Mouse (Mus musculus) MEL (cell line): ENCODE results near the gene Gm13288. TPM values are rescaled to one million over a fixed set of nuclear protein-coding genes. Genes with fewer than 3 reads are reported as not detected.

Experiments
- DNase-seq: peaks from one replicate; pipeline ENCODE4 v3.0.0; 2011; ENCODE audit warnings: low read depth, low spot score
- H3K27ac ChIP-seq: 2 replicates; pipeline ENCODE4 v1.5.1; 2012; ENCODE audit warnings: low read depth, mild to moderate bottlenecking, control low read depth, low read length, moderate library complexity; ENCODE audit not compliant: control insufficient read depth
- H3K27me3 ChIP-seq, 2 experiments: fragments of 150-350 bp in 1 of 2; sonication (generic) in 1 of 2; 2 replicates each; pipeline ENCODE4 v1.6.1; 2012; ENCODE audit warnings: low read length in 2 of 2, mild to moderate bottlenecking in 2 of 2, improper control_type of control experiment in 1 of 2, moderate library complexity in 1 of 2; ENCODE audit not compliant: insufficient read depth in 2 of 2, control insufficient read depth in 1 of 2
- H3K36me3 ChIP-seq, 2 experiments: 2 replicates each; pipeline ENCODE4 v1.6.1; 2012 to 2014; ENCODE audit warnings: low read length in 2 of 2, improper control_type of control experiment in 1 of 2, inconsistent platforms in 1 of 2, mild to moderate bottlenecking in 1 of 2; ENCODE audit not compliant: insufficient read depth in 2 of 2, control insufficient read depth in 1 of 2
- H3K4me1 ChIP-seq, 2 experiments: fragments of 150-350 bp in 1 of 2; sonication (generic) in 1 of 2; 2 replicates each; pipeline ENCODE4 v1.6.1; 2012; ENCODE audit warnings: low read length in 2 of 2, improper control_type of control experiment in 1 of 2, mild to moderate bottlenecking in 1 of 2; ENCODE audit not compliant: insufficient read depth in 2 of 2, control insufficient read depth in 1 of 2
- H3K4me3 ChIP-seq, 2 experiments: fragments of 150-350 bp in 1 of 2; sonication (generic) in 1 of 2; 2 replicates each; pipeline ENCODE4 v1.5.1; 2012; ENCODE audit warnings: low read depth in 2 of 2, low read length in 2 of 2, mild to moderate bottlenecking in 2 of 2, moderate library complexity in 2 of 2, control low read depth in 1 of 2, improper control_type of control experiment in 1 of 2; ENCODE audit not compliant: control insufficient read depth in 1 of 2, insufficient read depth in 1 of 2
- H3K79me2 ChIP-seq: 2 replicates; pipeline ENCODE4 v1.6.1; 2012; ENCODE audit warnings: mild to moderate bottlenecking, low read length, moderate library complexity; ENCODE audit not compliant: control insufficient read depth, poor library complexity, insufficient read depth
- H3K9ac ChIP-seq: 2 replicates; pipeline ENCODE4 v1.6.1; 2012; ENCODE audit warnings: low read depth, mild to moderate bottlenecking, control low read depth, low read length, moderate library complexity; ENCODE audit not compliant: control insufficient read depth, poor library complexity, severe bottlenecking
- H3K9me3 ChIP-seq: fragments of 150-350 bp; sonication (generic); replicated peaks from 2 replicates; pipeline ENCODE4 v1.6.1; 2012; ENCODE audit warnings: mild to moderate bottlenecking, low read length, improper control_type of control experiment, moderate library complexity; ENCODE audit not compliant: insufficient read depth
- BHLHE40 ChIP-seq: IDR thresholded peaks from 2 replicates; pipeline ENCODE4 v1.6.1; 2012; ENCODE audit warnings: low read depth, mild to moderate bottlenecking, inconsistent platforms, low read length, improper control_type of control experiment, borderline replicate concordance
- CTCF ChIP-seq, 3 experiments: IDR thresholded peaks in 2 of 3; conservative IDR thresholded peaks in 1 of 3; 2 replicates each; pipeline ENCODE4 v1.5.1; 2011 to 2012; ENCODE audit warnings: low read length in 3 of 3, low read depth in 2 of 3, mild to moderate bottlenecking in 2 of 3, improper control_type of control experiment in 1 of 3, inconsistent platforms in 1 of 3, mixed read lengths in 1 of 3, moderate library complexity in 1 of 3; ENCODE audit not compliant: control insufficient read depth in 1 of 3, insufficient read depth in 1 of 3, poor library complexity in 1 of 3, severe bottlenecking in 1 of 3
- E2F4 ChIP-seq: IDR thresholded peaks from 2 replicates; pipeline ENCODE4 v1.6.1; 2011; ENCODE audit warnings: low read depth, low read length, improper control_type of control experiment, borderline replicate concordance
- GABPA ChIP-seq: IDR thresholded peaks from 2 replicates; pipeline ENCODE4 v1.6.1; 2012; ENCODE audit warnings: low read depth, mild to moderate bottlenecking, inconsistent platforms, low read length, improper control_type of control experiment, moderate library complexity
- GATA1 ChIP-seq: IDR thresholded peaks from 2 replicates; pipeline ENCODE4 v1.6.1; 2011; ENCODE audit warnings: low read depth, low read length, improper control_type of control experiment
- MAFK ChIP-seq: IDR thresholded peaks from 2 replicates; pipeline ENCODE4 v1.6.1; 2011; ENCODE audit warnings: low read depth, mild to moderate bottlenecking, low read length, improper control_type of control experiment, borderline replicate concordance
- MAZ ChIP-seq: IDR thresholded peaks from 2 replicates; pipeline ENCODE4 v1.6.1; 2012; ENCODE audit warnings: low read depth, mild to moderate bottlenecking, inconsistent platforms, low read length, improper control_type of control experiment
- MEF2A ChIP-seq: IDR thresholded peaks from 2 replicates; pipeline ENCODE4 v1.6.1; 2014; ENCODE audit warnings: low read depth, mild to moderate bottlenecking, inconsistent platforms, low read length, improper control_type of control experiment; ENCODE audit not compliant: poor library complexity, insufficient replicate concordance, severe bottlenecking; ENCODE audit errors: extremely low read depth
- MXI1 ChIP-seq: IDR thresholded peaks from 2 replicates; pipeline ENCODE4 v1.6.1; 2011; ENCODE audit warnings: mild to moderate bottlenecking, low read depth, low read length, improper control_type of control experiment
- MYC ChIP-seq: IDR thresholded peaks from 2 replicates; pipeline ENCODE4 v1.6.1; 2011; ENCODE audit warnings: low read depth, mild to moderate bottlenecking, low read length, improper control_type of control experiment, moderate library complexity
- NELFE ChIP-seq: IDR thresholded peaks from 2 replicates; pipeline ENCODE4 v1.6.1; 2011; ENCODE audit warnings: low read depth, low read length, improper control_type of control experiment
- POLR2AphosphoS2 ChIP-seq: IDR thresholded peaks from 2 replicates; pipeline ENCODE4 v1.6.1; 2011; ENCODE audit warnings: low read length, improper control_type of control experiment
- POLR2AphosphoS5 ChIP-seq: IDR thresholded peaks from 2 replicates; pipeline ENCODE4 v1.6.1; 2012; ENCODE audit warnings: low read depth, borderline replicate concordance, mild to moderate bottlenecking, inconsistent platforms, low read length, moderate library complexity, mixed read lengths
- RAD21 ChIP-seq: IDR thresholded peaks from 2 replicates; pipeline ENCODE4 v1.6.1; 2011; ENCODE audit warnings: mild to moderate bottlenecking, low read depth, low read length, improper control_type of control experiment
- SIN3A ChIP-seq: IDR thresholded peaks from 2 replicates; pipeline ENCODE4 v1.6.1; 2012; ENCODE audit warnings: low read length, improper control_type of control experiment, inconsistent platforms
- SMC3 ChIP-seq: IDR thresholded peaks from 2 replicates; pipeline ENCODE4 v1.6.1; 2011; ENCODE audit warnings: low read depth, low read length, improper control_type of control experiment
- UBTF ChIP-seq: IDR thresholded peaks from 2 replicates; pipeline ENCODE4 v1.6.1; 2012; ENCODE audit warnings: low read depth, mild to moderate bottlenecking, inconsistent platforms, low read length, improper control_type of control experiment, moderate library complexity, borderline replicate concordance; ENCODE audit not compliant: insufficient read depth
- USF2 ChIP-seq, 2 experiments: IDR thresholded peaks; 2 replicates each; pipeline ENCODE4 v1.6.1; 2011 to 2012; ENCODE audit warnings: improper control_type of control experiment in 2 of 2, low read length in 2 of 2, borderline replicate concordance in 1 of 2, inconsistent platforms in 1 of 2, low read depth in 1 of 2, mild to moderate bottlenecking in 1 of 2; ENCODE audit not compliant: insufficient read depth in 1 of 2
- ZC3H11A ChIP-seq: IDR thresholded peaks from 2 replicates; pipeline ENCODE4 v1.6.1; 2012; ENCODE audit warnings: low read depth, mild to moderate bottlenecking, inconsistent platforms, low read length, improper control_type of control experiment
- ZKSCAN1 ChIP-seq: IDR thresholded peaks from 2 replicates; pipeline ENCODE4 v1.6.1; 2012; ENCODE audit warnings: low read depth, mild to moderate bottlenecking, inconsistent platforms, low read length, improper control_type of control experiment, moderate library complexity
- ZMIZ1 ChIP-seq: IDR thresholded peaks from 2 replicates; pipeline ENCODE4 v1.6.1; 2012; ENCODE audit warnings: low read depth, mild to moderate bottlenecking, inconsistent platforms, low read length, improper control_type of control experiment, moderate library complexity
- ZNF384 ChIP-seq: IDR thresholded peaks from 2 replicates; pipeline ENCODE4 v1.6.1; 2012; ENCODE audit warnings: low read depth, mild to moderate bottlenecking, inconsistent platforms, low read length, improper control_type of control experiment
- polyA plus RNA-seq, 2 experiments: library from polyadenylated mRNA; stranded (reverse) in 1 of 2; unstranded in 1 of 2; fragments of >175 nt in 1 of 2; fragments of >200 nt in 1 of 2; gene quantifications; 2 replicates each; pipeline versions ENCODE4 v1.2.1 to v1.2.4; 2012; ENCODE audit warnings: low replicate concordance in 2 of 2, low read depth in 1 of 2; ENCODE audit not compliant: insufficient read length in 2 of 2, insufficient read depth in 1 of 2, missing spikeins in 1 of 2
- total RNA-seq: library from RNA; depleted of rRNA; stranded (reverse); fragments of 300-350 nt; gene quantifications from 2 replicates; pipeline ENCODE4 v1.2.3, GENCODE M21; 2012

Gene Gm13288
- total and polyA plus RNA-seq, 3 experiments = not detected

DNA sequence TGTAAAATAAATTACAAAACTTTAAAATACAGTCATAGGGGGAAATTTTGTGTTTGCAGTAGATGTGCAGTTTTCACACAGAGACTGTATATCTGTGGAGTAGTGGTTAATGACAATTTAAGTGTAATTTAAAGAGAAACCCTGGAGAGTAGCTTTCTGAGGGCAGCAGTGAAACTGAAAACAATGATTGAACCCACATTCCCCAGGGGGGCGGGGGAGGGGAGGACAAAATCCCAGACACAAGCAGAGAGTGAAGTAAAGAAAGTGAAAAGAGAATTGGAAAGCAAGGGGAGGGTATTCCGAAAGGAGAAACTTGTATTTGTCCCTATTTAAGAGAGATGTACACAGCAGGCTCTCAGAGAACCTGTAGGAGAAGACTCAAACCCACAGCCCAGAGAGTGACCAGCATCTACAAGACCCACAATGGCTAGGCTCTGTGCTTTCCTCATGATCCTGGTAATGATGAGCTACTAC is 36.1 kb downstream of the Gm13288 start, which contains the start of gene Ifna4:
Gene Ifna4 (plus strand): TSS at position 424 of the 474 bp plus-strand sequence.
- no peaks in the 10 kb centered on the region for H3K9me3 ChIP-seq
- H3K27ac ChIP-seq = no peak within 1 kb of the TSS
- TF ChIP-seq GABPA = no peak
- H3K4me1 ChIP-seq = no peaks in the 10 kb centered on the region; a peak in 1 of 4 replicates
- no peak for DNase-seq
- H3K36me3 ChIP-seq = no peaks in the 10 kb centered on the region
- H3K27me3 ChIP-seq = peaks cover 11 to 14% of the 10 kb centered on the region in 2 experiments
- H3K4me3 ChIP-seq = no peak within 1 kb of the TSS
- no peaks in the 10 kb centered on the region for H3K79me2 ChIP-seq
- no peak within 1 kb of the TSS for H3K9ac ChIP-seq

DNA sequence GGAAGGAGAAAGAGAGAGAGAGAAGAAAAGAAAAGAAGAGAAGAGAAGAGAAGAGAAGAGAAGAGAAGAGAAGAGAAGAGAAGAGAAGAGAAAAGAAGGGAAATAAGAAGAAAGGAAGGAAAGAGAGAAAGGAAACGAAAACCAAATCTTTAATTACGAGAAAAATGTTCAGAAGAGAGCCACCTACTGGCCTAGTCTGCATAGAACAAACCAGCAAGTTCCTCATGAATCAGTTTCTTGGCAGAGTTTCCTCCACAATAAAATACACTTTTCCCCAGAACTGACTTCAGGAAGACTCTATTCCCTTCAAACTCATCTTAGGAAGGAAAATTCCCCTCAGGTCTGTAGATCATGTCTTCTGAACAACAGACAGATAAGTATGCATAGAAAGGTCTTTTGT is 40.0 kb downstream of the Gm13288 start:
- H3K36me3 ChIP-seq = no peaks in the 10 kb centered on the region

DNA sequence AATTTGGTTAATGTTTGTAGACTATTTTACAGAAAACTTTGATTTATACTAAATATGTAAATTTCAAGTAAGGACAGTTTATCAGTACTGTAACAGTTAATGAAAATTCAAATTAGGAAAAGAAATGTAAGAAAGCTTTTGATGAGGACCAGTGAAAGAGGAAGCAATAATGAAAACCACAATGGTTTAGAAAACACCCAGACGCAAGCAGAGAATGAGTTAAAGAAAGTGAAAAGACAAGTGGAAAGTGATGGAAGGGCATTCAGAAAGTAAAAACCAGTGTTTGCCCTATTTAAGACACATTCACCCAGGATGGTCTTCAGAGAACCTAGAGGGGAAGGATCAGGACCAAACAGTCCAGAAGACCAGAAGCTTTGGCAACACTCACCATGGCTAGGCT is 44.4 kb downstream of the Gm13288 start, which contains the start of gene Ifna1:
Gene Ifna1 (plus strand): TSS at position 390 of the 400 bp plus-strand sequence.
- Histone ChIP-seq H3K27ac (no peak within 1 kb of the TSS), H3K4me1 (no peaks in the 10 kb centered on the region; a peak in 1 of 4 replicates), H3K36me3 (no peaks in the 10 kb centered on the region), H3K9ac (no peak within 1 kb of the TSS), H3K79me2 (no peaks in the 10 kb centered on the region), H3K4me3 (no peak within 1 kb of the TSS), H3K9me3 (no peaks in the 10 kb centered on the region), H3K27me3 (peaks cover 4 to 26% of the 10 kb centered on the region in 2 experiments)
- TF ChIP-seq POLR2AphosphoS2 (no peak), BHLHE40 (no peak), ZC3H11A (no peak), UBTF (no peak), NELFE (no peak), ZMIZ1 (no peak), MEF2A (no peak), MAFK (no peak), POLR2AphosphoS5 (no peak), GATA1 (no peak), SIN3A (no peak), ZNF384 (no peak), MYC (no peak), SMC3 (no peak), MXI1 (no peak), ZKSCAN1 (no peak), MAZ (no peak)
- DNase-seq = no peak

More for the DNA sequence above, 40.0 kb downstream of the Gm13288 start:
- Histone ChIP-seq H3K4me1 (no peaks in the 10 kb centered on the region; a peak in 1 of 4 replicates), H3K9ac (no peak overlapping the region), H3K9me3 (no peaks in the 10 kb centered on the region), H3K79me2 (no peaks in the 10 kb centered on the region), H3K27me3 (peaks cover 8 to 21% of the 10 kb centered on the region in 2 experiments), H3K4me3 (peak overlapping the region in 1 of 2 experiments; percentile 34; a peak in 1 of 4 replicates), H3K27ac (no peak overlapping the region)
- DNase-seq = peak; percentile 51
- peak in 2 of 3 experiments; percentile 36 to 65; a peak in 4 of 6 replicates for TF ChIP-seq CTCF (IDR thresholded peaks at IDR 0.05 in 2 of 3, conservative IDR thresholded peaks at IDR 0.05 in 1 of 3; ENCODE audit: control insufficient read depth in 1 of 3, insufficient read depth in 1 of 3, low read depth in 2 of 3, low read length in 3 of 3, poor library complexity in 1 of 3, severe bottlenecking in 1 of 3)
- TF ChIP-seq USF2 (IDR thresholded peaks at IDR 0.05; ENCODE audit: borderline replicate concordance in 1 of 2, insufficient read depth in 1 of 2, low read depth in 1 of 2, low read length in 2 of 2) = no peak
- TF ChIP-seq RAD21 = 0 out of 2 replicates have a peak, but pooled peaks have one; percentile 5
- peak; percentile 26 for TF ChIP-seq SMC3
- no peak for TF ChIP-seq E2F4
